Mouse (Mus musculus) lung, postnatal 4 days (tissue): ENCODE data around the gene Zfp706.

Experiments used
- DNase-seq, 2 experiments: peaks; one replicate each; pipeline ENCODE4 v3.0.0; 2021

Zfp706 gene

GRCm38 (mm10) chr15:37007233-37007958 is at the start of gene Zfp706:
Gene Zfp706 (minus strand): TSS chr15:37007773.
- DNase-seq: peak; percentile 99 to 100

GRCm38 (mm10) chr15:37054582-37054981 is 47.0 kb upstream of the Zfp706 start:
- DNase-seq: no peak

GRCm38 (mm10) chr15:37053085-37053762 is 45.7 kb upstream of the Zfp706 start:
- DNase-seq: no peak

- no peak for DNase-seq
These were observed 39.8 kb upstream of the Zfp706 start for GRCm38 (mm10) chr15:37047403-37047802.

- DNase-seq: no peak
These were observed 39.0 kb upstream of the Zfp706 start for GRCm38 (mm10) chr15:37046586-37046985.

- DNase-seq: no peak
These were observed 38.6 kb upstream of the Zfp706 start for GRCm38 (mm10) chr15:37046131-37046530.

GRCm38 (mm10) chr15:37045456-37045855 is 37.9 kb upstream of the Zfp706 start:
- no peak for DNase-seq

GRCm38 (mm10) chr15:37042559-37042958 is 35.0 kb upstream of the Zfp706 start:
- peak in 1 of 2 experiments; percentile 40 for DNase-seq

GRCm38 (mm10) chr15:37041214-37041613 is 33.6 kb upstream of the Zfp706 start:
- DNase-seq: no peak

GRCm38 (mm10) chr15:37038666-37039065 is 31.1 kb upstream of the Zfp706 start:
- DNase-seq: no peak

- no peak for DNase-seq
These were observed 30.1 kb upstream of the Zfp706 start for GRCm38 (mm10) chr15:37037704-37038103.

- DNase-seq: peak in 1 of 2 experiments; percentile 16
These were observed 29.0 kb upstream of the Zfp706 start for GRCm38 (mm10) chr15:37036481-37037156.

- no peak for DNase-seq
These were observed 26.6 kb upstream of the Zfp706 start for GRCm38 (mm10) chr15:37034155-37034554.

- no peak for DNase-seq
These were observed 25.9 kb upstream of the Zfp706 start for GRCm38 (mm10) chr15:37033431-37033830.

- DNase-seq: peak; percentile 12 to 54
These were observed 24.0 kb upstream of the Zfp706 start for GRCm38 (mm10) chr15:37031334-37032150.

GRCm38 (mm10) chr15:37030929-37031328 is 23.4 kb upstream of the Zfp706 start:
- no peak for DNase-seq

- no peak for DNase-seq
These were observed 20.4 kb upstream of the Zfp706 start for GRCm38 (mm10) chr15:37027956-37028355.

- no peak for DNase-seq
These were observed 18.9 kb upstream of the Zfp706 start for GRCm38 (mm10) chr15:37026458-37026857.

- DNase-seq: no peak
These were observed 13.1 kb upstream of the Zfp706 start for GRCm38 (mm10) chr15:37020581-37021245.

- no peak for DNase-seq
These were observed 11.9 kb upstream of the Zfp706 start for GRCm38 (mm10) chr15:37019434-37019833.

- DNase-seq: no peak
These were observed 4.3 kb upstream of the Zfp706 start for GRCm38 (mm10) chr15:37011897-37012296.

GRCm38 (mm10) chr15:37011316-37011715 is 3.7 kb upstream of the Zfp706 start:
- DNase-seq: no peak
